Mouse (Mus musculus) liver, embryonic 12.5 days (tissue): ENCODE data around the gene Rasal1. TPM values are rescaled to one million over a fixed set of nuclear protein-coding genes. Genes with fewer than 3 reads are reported as not detected.

ENCODE experiments used
- ATAC-seq: fragments of 200-750 bp; cut with Nextera tagmentation; 2 replicates; pipeline ENCODE4 v1.8.0; 2017; ENCODE audit warnings: moderate number of reproducible peaks, mild to moderate bottlenecking, moderate library complexity
- H3K27ac ChIP-seq: fragments of 300-500 bp; sonication (generic); 2 replicates; pipeline ENCODE4 v1.5.1; 2016; ENCODE audit warnings: mild to moderate bottlenecking
- H3K27me3 ChIP-seq: fragments of 300-500 bp; sonication (generic); replicated peaks from 2 replicates; pipeline ENCODE4 v1.6.1; 2016; ENCODE audit warnings: mild to moderate bottlenecking, moderate library complexity
- H3K36me3 ChIP-seq: fragments of 300-500 bp; sonication (generic); 2 replicates; pipeline ENCODE4 v1.6.1; 2016; ENCODE audit warnings: mild to moderate bottlenecking, moderate library complexity
- H3K4me1 ChIP-seq: fragments of 300-500 bp; sonication (generic); 2 replicates; pipeline ENCODE4 v1.6.1; 2016
- H3K4me2 ChIP-seq: fragments of 300-500 bp; sonication (generic); 2 replicates; pipeline ENCODE4 v1.6.1; 2016; ENCODE audit warnings: mild to moderate bottlenecking, moderate library complexity
- H3K4me3 ChIP-seq: fragments of 300-500 bp; sonication (generic); 2 replicates; pipeline ENCODE4 v1.5.1; 2016; ENCODE audit warnings: mild to moderate bottlenecking, moderate library complexity
- H3K9ac ChIP-seq: fragments of 300-500 bp; sonication (generic); 2 replicates; pipeline ENCODE4 v1.6.1; 2016; ENCODE audit warnings: mild to moderate bottlenecking, moderate library complexity
- H3K9me3 ChIP-seq: fragments of 300-500 bp; sonication (generic); replicated peaks from 2 replicates; pipeline ENCODE4 v1.6.1; 2016; ENCODE audit warnings: mild to moderate bottlenecking, moderate library complexity
- WGBS: fragments of 180-500 bp; shearing (Covaris S2); methylation state at CpG from one replicate; pipeline ENCODE4 v1.1.7; 2016; ENCODE audit not compliant: insufficient replicate concordance; 5-methylcytosine and 5-hydroxymethylcytosine counted together
- polyA plus RNA-seq: library from polyadenylated mRNA; unstranded; fragments of >200 nt; fragmentation: Nextera tagmentation; extraction: Ambion mirVana; gene quantifications from 2 replicates; pipeline ENCODE4 v1.2.1, GENCODE M21; 2016

Gene Rasal1
- polyA plus RNA-seq, 1 experiment from 2014 or later = 0.20 TPM

GRCm38 (mm10) chr5:120687484-120687851 is 38.9 kb downstream of the Rasal1 start:
- Histone ChIP-seq H3K4me3 (no peak overlapping the region), H3K27ac (no peak overlapping the region), H3K27me3 (peaks cover 78% of the 10 kb centered on the region), H3K9ac (no peak overlapping the region), H3K4me2 (no peak overlapping the region), H3K36me3 (no peaks in the 10 kb centered on the region), H3K9me3 (no peaks in the 10 kb centered on the region), H3K4me1 (no peaks in the 10 kb centered on the region)
- ATAC-seq = no peak
- 51% methylated on average over 3 of the region's 3 CpGs for WGBS

DNA sequence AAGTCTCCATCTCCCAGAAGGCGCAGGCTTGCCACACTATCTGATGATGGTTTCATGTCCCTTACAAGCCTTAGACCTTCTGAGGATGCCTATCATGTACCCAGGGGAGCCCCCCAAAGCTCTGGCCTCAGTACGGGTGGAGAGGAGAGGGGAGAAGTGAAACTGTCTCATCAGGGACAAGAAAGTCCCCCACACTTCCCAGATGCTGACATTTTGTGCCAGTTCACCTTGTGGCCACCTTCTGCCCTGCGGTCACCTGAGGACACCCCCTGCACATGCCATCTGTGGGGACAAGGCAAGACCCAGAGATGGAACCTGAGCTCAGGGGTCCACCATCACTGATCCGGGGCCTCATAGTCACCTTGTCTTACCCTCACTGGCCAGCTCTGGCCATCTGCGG is 39.3 kb downstream of the Rasal1 start:
- Histone ChIP-seq H3K27me3 (peaks cover 78% of the 10 kb centered on the region), H3K4me2 (no peak overlapping the region), H3K36me3 (no peaks in the 10 kb centered on the region), H3K27ac (no peak overlapping the region), H3K4me3 (no peak overlapping the region), H3K4me1 (no peaks in the 10 kb centered on the region), H3K9ac (no peak overlapping the region), H3K9me3 (no peaks in the 10 kb centered on the region)
- 65% methylated on average over 5 of the region's 5 CpGs for WGBS
- ATAC-seq = no peak

GRCm38 (mm10) chr5:120688434-120688833 is 39.8 kb downstream of the Rasal1 start:
- Histone ChIP-seq H3K4me1 (no peaks in the 10 kb centered on the region), H3K27me3 (peaks cover 78% of the 10 kb centered on the region), H3K9me3 (no peaks in the 10 kb centered on the region), H3K27ac (no peak overlapping the region), H3K4me3 (no peak overlapping the region), H3K4me2 (no peak overlapping the region), H3K36me3 (no peaks in the 10 kb centered on the region), H3K9ac (no peak overlapping the region)
- no peak for ATAC-seq
- WGBS = 21% methylated on average over 4 of the region's 4 CpGs

DNA sequence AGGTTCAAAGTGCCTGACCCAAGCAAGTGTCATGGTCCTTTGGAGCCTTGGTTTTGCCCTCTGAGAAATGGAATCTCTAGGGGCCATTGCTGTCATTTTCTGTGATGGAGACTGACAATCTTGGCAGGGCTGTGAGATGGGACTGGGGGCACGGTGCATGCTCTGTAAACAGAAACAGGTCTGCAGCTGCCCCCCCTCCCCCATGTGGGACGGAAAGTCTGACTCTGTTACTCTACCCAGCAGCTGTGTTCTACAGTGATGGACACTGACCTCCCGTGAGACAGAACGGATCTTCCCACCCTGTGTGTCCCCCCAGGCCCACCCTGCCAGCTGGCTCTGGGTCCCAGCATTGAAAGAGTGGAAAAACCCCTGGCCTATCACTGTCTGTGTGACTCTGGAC is 41.8 kb downstream of the Rasal1 start:
- Histone ChIP-seq H3K36me3 (no peaks in the 10 kb centered on the region), H3K4me3 (no peak overlapping the region), H3K9ac (no peak overlapping the region), H3K27ac (no peak overlapping the region), H3K27me3 (peaks cover 80% of the 10 kb centered on the region), H3K9me3 (no peaks in the 10 kb centered on the region), H3K4me1 (no peaks in the 10 kb centered on the region), H3K4me2 (no peak overlapping the region)
- 59% methylated on average over 4 of the region's 4 CpGs for WGBS
- ATAC-seq = no peak

GRCm38 (mm10) chr5:120692034-120692433 is 43.4 kb downstream of the Rasal1 start:
- Histone ChIP-seq H3K27ac (no peak overlapping the region), H3K4me1 (no peaks in the 10 kb centered on the region), H3K9me3 (no peaks in the 10 kb centered on the region), H3K9ac (no peak overlapping the region), H3K4me2 (no peak overlapping the region), H3K4me3 (no peak overlapping the region), H3K36me3 (no peaks in the 10 kb centered on the region), H3K27me3 (peaks cover 82% of the 10 kb centered on the region)
- 59% methylated on average over 19 of the region's 19 CpGs for WGBS
- no peak for ATAC-seq

- H3K9ac ChIP-seq = no peak overlapping the region
- ATAC-seq = no peak
- H3K9me3 ChIP-seq = no peaks in the 10 kb centered on the region
- H3K4me2 ChIP-seq = peak overlapping the region; percentile 53
- no peak overlapping the region for H3K27ac ChIP-seq
- H3K4me1 ChIP-seq = no peaks in the 10 kb centered on the region
- H3K27me3 ChIP-seq = peaks cover 88% of the 10 kb centered on the region
- WGBS = 11% methylated on average over 38 of the region's 38 CpGs
- peak overlapping the region; percentile 27 for H3K4me3 ChIP-seq
- H3K36me3 ChIP-seq = no peaks in the 10 kb centered on the region
Observed at GRCm38 (mm10) chr5:120693931-120694694, 45.5 kb downstream of the Rasal1 start.

GRCm38 (mm10) chr5:120694695-120695074 is 46.1 kb downstream of the Rasal1 start:
- H3K4me1 ChIP-seq = no peaks in the 10 kb centered on the region
- H3K9me3 ChIP-seq = no peaks in the 10 kb centered on the region
- H3K4me2 ChIP-seq = peak overlapping the region; percentile 53
- H3K27ac ChIP-seq = no peak overlapping the region
- 6% methylated on average over 36 of the region's 41 CpGs for WGBS
- H3K9ac ChIP-seq = no peak overlapping the region
- ATAC-seq = no peak
- peaks cover 93% of the 10 kb centered on the region for H3K27me3 ChIP-seq
- H3K36me3 ChIP-seq = no peaks in the 10 kb centered on the region
- peak overlapping the region; percentile 27 for H3K4me3 ChIP-seq

DNA sequence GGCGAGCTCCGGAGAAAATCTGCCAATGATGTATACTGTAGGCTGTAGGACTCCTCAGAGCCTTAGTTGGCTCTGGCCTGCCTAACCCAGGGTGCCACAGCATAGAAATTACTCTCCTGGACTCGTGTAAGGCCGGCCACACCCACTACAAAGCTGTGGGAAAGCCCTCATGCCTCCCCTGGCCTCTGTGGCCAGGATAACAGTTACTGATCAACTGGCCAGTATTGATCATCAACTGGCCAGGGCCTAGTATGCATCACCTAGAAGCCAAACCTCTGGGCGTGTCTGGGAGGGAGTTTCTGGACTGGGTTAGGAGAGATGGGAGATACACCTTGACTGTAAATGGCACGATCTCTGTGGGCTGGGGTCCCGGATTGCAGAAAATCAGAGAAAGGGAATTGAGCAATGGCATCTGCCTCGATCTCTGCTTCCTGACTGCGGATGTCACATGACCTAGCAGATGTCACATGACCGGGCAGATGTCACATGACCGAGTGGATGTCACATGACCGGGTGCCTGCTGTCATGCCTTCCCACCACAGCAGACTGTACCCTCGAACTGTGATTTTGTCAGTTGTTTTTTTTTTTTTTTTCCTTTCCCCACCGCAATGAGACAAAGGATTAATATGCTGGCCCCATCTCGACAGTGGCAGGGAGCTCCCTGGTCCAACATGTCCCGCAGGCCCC is 47.6 kb downstream of the Rasal1 start:
- Histone ChIP-seq H3K27ac (no peak overlapping the region), H3K4me2 (no peak overlapping the region), H3K9ac (no peak overlapping the region), H3K27me3 (peaks cover 91% of the 10 kb centered on the region), H3K36me3 (no peaks in the 10 kb centered on the region), H3K4me3 (no peak overlapping the region), H3K4me1 (no peaks in the 10 kb centered on the region), H3K9me3 (no peaks in the 10 kb centered on the region)
- peak; percentile 31; the same call in 1 of the 2 replicates for ATAC-seq
- WGBS = 52% methylated on average over 16 of the region's 16 CpGs

GRCm38 (mm10) chr5:120696865-120697264 is 48.3 kb downstream of the Rasal1 start:
- WGBS = 32% methylated on average over 4 of the region's 4 CpGs
- peaks cover 85% of the 10 kb centered on the region for H3K27me3 ChIP-seq
- no peak overlapping the region for H3K27ac ChIP-seq
- no peaks in the 10 kb centered on the region for H3K9me3 ChIP-seq
- no peak overlapping the region for H3K9ac ChIP-seq
- H3K4me1 ChIP-seq = no peaks in the 10 kb centered on the region
- no peak overlapping the region for H3K4me3 ChIP-seq
- no peak for ATAC-seq
- no peaks in the 10 kb centered on the region for H3K36me3 ChIP-seq
- H3K4me2 ChIP-seq = no peak overlapping the region

DNA sequence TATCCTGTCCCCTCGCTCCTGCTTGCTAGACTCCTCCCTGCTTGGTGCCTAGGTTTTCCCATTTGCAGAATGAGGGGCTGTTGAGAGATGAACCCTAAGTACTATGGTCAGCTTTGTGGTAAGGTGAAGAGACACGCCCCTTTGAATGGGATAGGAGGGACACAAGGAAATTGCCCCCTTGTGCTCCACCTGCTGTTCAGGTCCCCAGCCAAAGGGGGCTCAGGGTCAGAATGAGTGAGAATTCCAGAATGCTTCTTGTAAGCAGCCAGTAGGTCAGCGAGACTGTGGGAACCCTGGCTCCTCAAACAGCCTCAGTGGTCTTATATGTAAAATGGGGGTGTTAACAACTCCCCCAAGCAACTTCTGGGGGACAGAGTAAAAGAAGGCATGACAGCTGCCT is 49.6 kb downstream of the Rasal1 start:
- WGBS = 30% methylated on average over 3 of the region's 3 CpGs
- Histone ChIP-seq H3K27me3 (peaks cover 71% of the 10 kb centered on the region), H3K36me3 (no peaks in the 10 kb centered on the region), H3K4me3 (no peak overlapping the region), H3K9me3 (no peaks in the 10 kb centered on the region), H3K9ac (no peak overlapping the region), H3K4me1 (no peaks in the 10 kb centered on the region), H3K27ac (no peak overlapping the region), H3K4me2 (no peak overlapping the region)
- ATAC-seq = no peak

- Histone ChIP-seq H3K9me3 (no peaks in the 10 kb centered on the region), H3K27me3 (peaks cover 68% of the 10 kb centered on the region), H3K9ac (no peak overlapping the region), H3K4me3 (no peak overlapping the region), H3K4me2 (no peak overlapping the region), H3K36me3 (no peaks in the 10 kb centered on the region), H3K4me1 (no peaks in the 10 kb centered on the region), H3K27ac (no peak overlapping the region)
- 47% methylated on average over 16 of the region's 16 CpGs for WGBS
- ATAC-seq = no peak
Observed at GRCm38 (mm10) chr5:120698801-120699391, 50.3 kb downstream of the Rasal1 start.

DNA sequence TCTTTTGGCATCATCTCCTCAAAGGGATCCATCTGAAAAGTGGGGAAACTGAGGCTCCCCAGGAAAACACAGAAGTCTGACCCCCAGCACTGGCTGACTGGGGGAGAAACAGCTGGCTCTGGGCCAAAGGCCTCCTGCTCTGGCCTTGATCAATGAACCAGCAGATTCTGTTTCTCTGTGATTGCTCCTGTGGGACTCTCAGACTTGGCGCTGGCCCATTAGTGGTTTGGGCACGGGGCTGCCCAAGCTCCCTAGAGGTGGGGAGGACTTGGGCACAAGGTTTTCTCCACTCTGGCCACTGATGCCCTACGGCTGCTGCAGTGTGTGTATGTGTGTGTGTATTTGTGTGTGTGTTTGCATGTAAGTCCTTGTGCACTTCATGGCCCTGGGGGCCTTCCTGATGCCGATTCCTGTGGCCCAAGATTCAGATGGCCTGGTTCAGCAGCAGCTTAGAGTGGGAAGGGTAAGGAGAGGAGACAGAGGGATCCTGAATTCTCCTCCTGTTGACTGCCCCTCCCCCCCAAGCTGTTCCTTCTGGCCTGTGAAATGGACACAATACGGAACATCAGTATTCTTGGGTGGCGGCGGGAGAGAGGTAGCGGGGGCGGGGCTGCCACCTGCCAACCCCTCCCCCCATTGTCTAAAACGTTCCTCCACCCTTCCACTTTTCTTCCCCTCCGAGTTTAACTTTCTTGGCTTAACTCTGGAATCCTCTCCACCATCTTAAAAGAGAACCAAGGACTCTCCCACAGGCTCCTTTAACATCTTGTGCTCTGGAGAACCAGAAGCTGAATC is 52.6 kb downstream of the Rasal1 start:
- H3K4me1 ChIP-seq = 0 out of 2 replicates have a peak, but pooled peaks cover under 1% of the 10 kb centered on the region
- no peaks in the 10 kb centered on the region for H3K36me3 ChIP-seq
- H3K4me3 ChIP-seq = no peak overlapping the region
- H3K4me2 ChIP-seq = no peak overlapping the region
- WGBS = 44% methylated on average over 11 of the region's 11 CpGs
- H3K27ac ChIP-seq = no peak overlapping the region
- H3K9ac ChIP-seq = no peak overlapping the region
- ATAC-seq = no peak
- no peaks in the 10 kb centered on the region for H3K9me3 ChIP-seq
- peaks cover 61% of the 10 kb centered on the region for H3K27me3 ChIP-seq
